23 mouse cellular contexts compared by ENCODE assay signal in the genomic region with DNA sequence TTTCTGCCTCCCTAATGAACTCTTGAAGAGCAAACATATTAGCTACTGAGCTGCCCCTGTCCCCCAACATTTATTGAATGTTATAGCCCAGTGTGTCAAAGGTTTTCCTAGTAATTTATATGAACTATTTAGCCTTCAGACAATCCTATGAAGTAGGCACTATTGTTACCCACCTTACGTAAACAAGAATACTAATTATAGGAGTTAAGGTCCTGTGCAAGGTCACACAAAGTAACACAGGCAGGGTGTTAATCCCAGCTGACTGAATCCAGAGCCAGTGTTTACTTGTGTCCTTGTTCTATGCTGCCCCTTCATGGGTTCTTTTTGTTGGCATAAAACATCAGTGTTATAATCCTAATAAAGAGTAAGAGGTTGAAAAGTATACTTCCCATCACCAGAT. TPM values are rescaled to one million over a fixed set of nuclear protein-coding genes. Genes with fewer than 3 reads are reported as not detected.
DNase-seq lines count a peak whose midpoint lies in the region; ATAC-seq and TF ChIP-seq lines count a peak whose summit lies in the region.
"Had no signal": no experiment of that assay in that cellular context is flagged by ENCODE, and none has a peak within 500 bp of the region (broad histone marks: within the 10 kb centered on the region; RNA-seq: fewer than 3 reads in every experiment).

No protein-coding gene starts in this region.

- H3K9ac ChIP-seq in heart, embryonic 16.5 days (ENCODE audit: low read length): no peak overlapping the region
- no peak overlapping the region for H3K9ac ChIP-seq in stomach, postnatal 0 days (ENCODE audit: low read length)
- H3K9ac ChIP-seq: embryonic facial prominence, embryonic 13.5 days; forebrain, embryonic 12.5 days; hindbrain, embryonic 12.5 days had no signal

- ATAC-seq in heart, embryonic 16.5 days (replicated peaks; ENCODE audit: extremely low read depth, insufficient read depth, low FRiP score): no peak; the same call in 1 of the 2 replicates
- ATAC-seq in stomach, postnatal 0 days (ENCODE audit: low FRiP score, low TSS enrichment): peak; percentile 64
- ATAC-seq: activated CD4-positive, CD25-positive, alpha-beta regulatory T cell, adult 4 months; forebrain, embryonic 16.5 days; hindbrain, embryonic 16.5 days; inflammation-experienced regulatory T-cells, adult 6 months; intestine, postnatal 0 days; Patski had no signal

- H3K4me2 ChIP-seq in heart, embryonic 16.5 days (ENCODE audit: low read depth, low read length): no peak overlapping the region
- no peak overlapping the region for H3K4me2 ChIP-seq in stomach, postnatal 0 days (replicated peaks; ENCODE audit: low read depth)
- H3K4me2 ChIP-seq: embryonic facial prominence, embryonic 13.5 days; forebrain, embryonic 12.5 days; hindbrain, embryonic 12.5 days had no signal

- no peaks in the 10 kb centered on the region for H3K27me3 ChIP-seq in heart, embryonic 10.5 days (ENCODE audit: insufficient read depth, poor library complexity, severe bottlenecking)
- H3K27me3 ChIP-seq in heart, embryonic 16.5 days (ENCODE audit: control insufficient read depth, insufficient read depth, low read length): no peaks in the 10 kb centered on the region
- H3K27me3 ChIP-seq in stomach, postnatal 0 days (ENCODE audit: control insufficient read depth, insufficient read depth, low read length): no peaks in the 10 kb centered on the region
- H3K27me3 ChIP-seq: CH12.LX; embryonic facial prominence, embryonic 13.5 days; forebrain, embryonic 12.5 days; hindbrain, embryonic 12.5 days; Patski had no signal

- DNase-seq in heart, embryonic 10.5 days (ENCODE audit: low spot score): no peak
- DNase-seq in heart, postnatal 36 days: no peak
- DNase-seq in heart, postnatal 4 days: no peak
- no peak for DNase-seq in stomach, postnatal 0 days (ENCODE audit: low spot score)
- DNase-seq: adrenal gland, postnatal 14 days; cerebellum, adult 18-20 months; cerebellum, adult 9-11 months; cerebellum, postnatal 36 days; gastrocnemius, postnatal 14 days had no signal

- H3K27ac ChIP-seq in heart, embryonic 10.5 days: peak overlapping the region; percentile 52; the same call in 1 of the 2 replicates
- peak overlapping the region; percentile 41 for H3K27ac ChIP-seq in heart, embryonic 16.5 days (ENCODE audit: low read length)
- peak overlapping the region; percentile 66 for H3K27ac ChIP-seq in brown adipose tissue, adult 24 weeks (replicated peaks; ENCODE audit: low read depth, low read length)
- H3K27ac ChIP-seq in stomach, postnatal 0 days (replicated peaks): 0 out of 2 replicates have a peak overlapping the region, but pooled peaks have one; percentile 4
- H3K27ac ChIP-seq: embryonic facial prominence, embryonic 13.5 days; forebrain, embryonic 12.5 days; hindbrain, embryonic 12.5 days had no signal

- H3K9me3 ChIP-seq in heart, embryonic 10.5 days: no peaks in the 10 kb centered on the region
- peaks cover 3% of the 10 kb centered on the region for H3K9me3 ChIP-seq in heart, embryonic 16.5 days (replicated peaks; ENCODE audit: control insufficient read depth, low read length)
- no peaks in the 10 kb centered on the region for H3K9me3 ChIP-seq in stomach, postnatal 0 days (ENCODE audit: control insufficient read depth, low read length)
- H3K9me3 ChIP-seq: forebrain, embryonic 12.5 days; hindbrain, embryonic 12.5 days had no signal

- H3K36me3 ChIP-seq in heart, embryonic 10.5 days: peaks cover 2% of the 10 kb centered on the region; the same call in 1 of the 2 replicates
- H3K36me3 ChIP-seq in heart, embryonic 16.5 days (ENCODE audit: control insufficient read depth, insufficient read depth): peaks cover 2% of the 10 kb centered on the region
- H3K36me3 ChIP-seq in stomach, postnatal 0 days (ENCODE audit: control insufficient read depth, insufficient read depth, low read length): no peaks in the 10 kb centered on the region
- H3K36me3 ChIP-seq: embryonic facial prominence, embryonic 13.5 days; forebrain, embryonic 12.5 days; hindbrain, embryonic 12.5 days had no signal

- no peak for TF ChIP-seq EP300 in stomach, postnatal 0 days (optimal IDR thresholded peaks at IDR 0.05)

- H3K4me1 ChIP-seq in heart, embryonic 10.5 days: peaks cover 13% of the 10 kb centered on the region; the same call in 1 of the 2 replicates
- peaks cover 4% of the 10 kb centered on the region for H3K4me1 ChIP-seq in heart, embryonic 16.5 days (ENCODE audit: control insufficient read depth, insufficient read depth, low read length)
- 0 out of 2 replicates have a peak, but pooled peaks cover 2% of the 10 kb centered on the region for H3K4me1 ChIP-seq in brown adipose tissue, adult 24 weeks (ENCODE audit: control insufficient read depth, insufficient read depth, insufficient read length, low read length)
- H3K4me1 ChIP-seq in stomach, postnatal 0 days (replicated peaks; ENCODE audit: control insufficient read depth, insufficient read depth): no peaks in the 10 kb centered on the region
- H3K4me1 ChIP-seq: embryonic facial prominence, embryonic 13.5 days; hindbrain, embryonic 12.5 days had no signal

- WGBS in heart, embryonic 10.5 days: 74% methylated on average over 1 of the region's 1 CpGs
- WGBS in heart, embryonic 16.5 days: 77% methylated on average over 1 of the region's 1 CpGs
- WGBS in stomach, postnatal 0 days: 82% methylated on average over 1 of the region's 1 CpGs

- no peak for TF ChIP-seq CTCF in stomach, postnatal 0 days (IDR thresholded peaks at IDR 0.05; ENCODE audit: low read depth)

- intact Hi-C loops in heart, postnatal 36 days (cut with DNase I): loop anchor here (1.0 to 5.0 kb wide), 5 partner anchors 29 to 151 kb away; no protein-coding TSS in a partner anchor

- H3K4me3 ChIP-seq in heart, embryonic 10.5 days: no peak overlapping the region
- H3K4me3 ChIP-seq in heart, embryonic 16.5 days (ENCODE audit: low read length): no peak overlapping the region
- no peak overlapping the region for H3K4me3 ChIP-seq in brown adipose tissue, adult 24 weeks (ENCODE audit: insufficient read depth, low read depth, low read length)
- no peak overlapping the region for H3K4me3 ChIP-seq in stomach, postnatal 0 days (ENCODE audit: low read depth, low read length)
- H3K4me3 ChIP-seq: embryonic facial prominence, embryonic 13.5 days; forebrain, embryonic 12.5 days; hindbrain, embryonic 12.5 days had no signal

RNA-seq across cellular contexts. Expression of a gene that starts 27.9 kb away (rescaled TPM):
- 19.9 and 36.7 TPM in 2 replicates for polyA plus RNA-seq in heart, embryonic 10.5 days (2016; fragmentation: Nextera tagmentation; extraction: Ambion mirVana)
- 1,000 to 10,000 TPM in 1 of 2 experiments, 100 to 1,000 TPM in 1; 760 to 1,125 TPM for total RNA-seq in heart, postnatal 36 days (2021)
- 49.6 and 52.6 TPM in 2 replicates for polyA plus RNA-seq in heart, embryonic 16.5 days (2015; fragmentation: Nextera tagmentation; extraction: Ambion mirVana)
- 100 to 1,000 TPM; 183 to 207 TPM for total RNA-seq in heart, postnatal 4 days (2021)
- polyA plus RNA-seq in brown adipose tissue, adult 24 weeks (2012; ENCODE audit: insufficient read depth, insufficient read length, missing spikeins): 5.3 and 6.8 TPM in 2 replicates
- 0.10 TPM in 1 of 2 replicates, not detected in the other for polyA plus RNA-seq in stomach, postnatal 0 days (2015; fragmentation: Nextera tagmentation; extraction: Ambion mirVana)
- total RNA-seq: adrenal gland, postnatal 14 days; CH12.LX; granulocyte monocyte progenitor cell, adult 5-6 weeks had no signal
- polyA plus RNA-seq: activated CD4-positive, CD25-positive, alpha-beta regulatory T cell, adult 4 months; forebrain, embryonic 12.5 days; forebrain, embryonic 16.5 days; frontal cortex, adult 2 months; hindbrain, embryonic 12.5 days; hindbrain, embryonic 16.5 days; inflammation-experienced regulatory T-cells, adult 6 months; intestine, postnatal 0 days; Patski had no signal

RNA-seq across cellular contexts. Expression of a gene that starts 41.8 kb away (rescaled TPM):
- not detected in 2 replicates for polyA plus RNA-seq in heart, embryonic 10.5 days (2016; fragmentation: Nextera tagmentation; extraction: Ambion mirVana)
- total RNA-seq in heart, postnatal 36 days (2021): 10 to 100 TPM; 52.2 to 59.3 TPM
- 0.69 and 0.93 TPM in 2 replicates for polyA plus RNA-seq in heart, embryonic 16.5 days (2015; fragmentation: Nextera tagmentation; extraction: Ambion mirVana)
- total RNA-seq in heart, postnatal 4 days (2021): 1 to 10 TPM; 6.2 to 6.3 TPM
- 0.24 and 0.67 TPM in 2 replicates for polyA plus RNA-seq in brown adipose tissue, adult 24 weeks (2012; ENCODE audit: insufficient read depth, insufficient read length, missing spikeins)
- polyA plus RNA-seq in stomach, postnatal 0 days (2015; fragmentation: Nextera tagmentation; extraction: Ambion mirVana): 0.04 and 0.06 TPM in 2 replicates
- total RNA-seq: adrenal gland, postnatal 14 days; CH12.LX; granulocyte monocyte progenitor cell, adult 5-6 weeks had no signal
- polyA plus RNA-seq: activated CD4-positive, CD25-positive, alpha-beta regulatory T cell, adult 4 months; embryonic facial prominence, embryonic 13.5 days; forebrain, embryonic 12.5 days; forebrain, embryonic 16.5 days; hindbrain, embryonic 12.5 days; inflammation-experienced regulatory T-cells, adult 6 months; intestine, postnatal 0 days; Patski had no signal

RNA-seq across cellular contexts. Expression of a gene that starts 41.9 kb away (rescaled TPM):
- polyA plus RNA-seq in heart, embryonic 10.5 days (2016; fragmentation: Nextera tagmentation; extraction: Ambion mirVana): 471 and 587 TPM in 2 replicates
- total RNA-seq in heart, postnatal 36 days (2021): 1,000 to 10,000 TPM; 1,562 to 1,637 TPM
- 759 and 771 TPM in 2 replicates for polyA plus RNA-seq in heart, embryonic 16.5 days (2015; fragmentation: Nextera tagmentation; extraction: Ambion mirVana)
- 100 to 1,000 TPM; 799 to 849 TPM for total RNA-seq in heart, postnatal 4 days (2021)
- polyA plus RNA-seq in brown adipose tissue, adult 24 weeks (2012; ENCODE audit: insufficient read depth, insufficient read length, missing spikeins): 1,161 and 1,624 TPM in 2 replicates
- 414 and 442 TPM in 2 replicates for polyA plus RNA-seq in stomach, postnatal 0 days (2015; fragmentation: Nextera tagmentation; extraction: Ambion mirVana)

RNA-seq across cellular contexts. Expression of a gene that starts 54.8 kb away (rescaled TPM):
- 0.30 and 0.38 TPM in 2 replicates for polyA plus RNA-seq in heart, embryonic 10.5 days (2016; fragmentation: Nextera tagmentation; extraction: Ambion mirVana)
- total RNA-seq in heart, postnatal 36 days (2021): under 1 TPM; 0.42 to 0.46 TPM
- 0.30 and 0.40 TPM in 2 replicates for polyA plus RNA-seq in heart, embryonic 16.5 days (2015; fragmentation: Nextera tagmentation; extraction: Ambion mirVana)
- under 1 TPM; 0.23 to 0.36 TPM for total RNA-seq in heart, postnatal 4 days (2021)
- not detected in 2 replicates for polyA plus RNA-seq in brown adipose tissue, adult 24 weeks (2012; ENCODE audit: insufficient read depth, insufficient read length, missing spikeins)
- not detected in 2 replicates for polyA plus RNA-seq in stomach, postnatal 0 days (2015; fragmentation: Nextera tagmentation; extraction: Ambion mirVana)
- total RNA-seq: CH12.LX; granulocyte monocyte progenitor cell, adult 5-6 weeks had no signal
- polyA plus RNA-seq: activated CD4-positive, CD25-positive, alpha-beta regulatory T cell, adult 4 months; inflammation-experienced regulatory T-cells, adult 6 months; Patski had no signal

Comparison
In these comparisons a context has a peak if more than half of its experiments do, and no peak if none do; other contexts are left out.
1. H3K27ac ChIP-seq: peak in every context shown above with its lines; median percentile 66 in brown adipose tissue, adult 24 weeks; 52 in heart, embryonic 10.5 days; 41 in heart, embryonic 16.5 days; 4 in stomach, postnatal 0 days.